Mouse (Mus musculus) testis, adult 2 months (tissue): ENCODE measurements around the gene Nudt4. TPM values are rescaled to one million over a fixed set of nuclear protein-coding genes. Genes with fewer than 3 reads are reported as not detected.

Source experiments
- H3K27ac ChIP-seq: fragments of 200-500 bp; 2 replicates; pipeline ENCODE4 v1.5.1; 2012; ENCODE audit warnings: low read depth, low read length; ENCODE audit not compliant: control insufficient read depth, insufficient read depth
- H3K27me3 ChIP-seq: fragments of 200-500 bp; 2 replicates; pipeline ENCODE4 v1.6.1; 2012; ENCODE audit warnings: mild to moderate bottlenecking, low read length, moderate library complexity; ENCODE audit not compliant: control insufficient read depth, insufficient read depth
- H3K36me3 ChIP-seq: fragments of 200-500 bp; 2 replicates; pipeline ENCODE4 v1.6.1; 2012; ENCODE audit warnings: mild to moderate bottlenecking, low read length; ENCODE audit not compliant: control insufficient read depth, insufficient read depth
- H3K4me1 ChIP-seq: fragments of 200-500 bp; 2 replicates; pipeline ENCODE4 v1.6.1; 2012; ENCODE audit warnings: low read length; ENCODE audit not compliant: control insufficient read depth, insufficient read depth
- H3K4me3 ChIP-seq: fragments of 200-500 bp; 2 replicates; pipeline ENCODE4 v1.5.1; 2012; ENCODE audit warnings: low read depth, mild to moderate bottlenecking, low read length, moderate library complexity, mixed read lengths; ENCODE audit not compliant: control insufficient read depth
- CTCF ChIP-seq: fragments of 200-500 bp; IDR thresholded peaks from 2 replicates; pipeline ENCODE4 v1.5.1; 2012; ENCODE audit warnings: low read depth, mild to moderate bottlenecking, inconsistent platforms, low read length, moderate library complexity; ENCODE audit not compliant: control insufficient read depth, insufficient read depth, insufficient replicate concordance
- POLR2A ChIP-seq: fragments of 200-500 bp; IDR thresholded peaks from 2 replicates; pipeline ENCODE4 v1.6.1; 2012; ENCODE audit warnings: low read depth, mild to moderate bottlenecking, inconsistent platforms, low read length, moderate library complexity; ENCODE audit not compliant: control insufficient read depth
- polyA plus RNA-seq: library from polyadenylated mRNA; depleted of rRNA; stranded (reverse); fragments of >200 nt; gene quantifications from 2 replicates; pipeline ENCODE4 v1.2.3, GENCODE M21; 2012

The Nudt4 gene
- polyA plus RNA-seq, 1 experiment = 204 TPM

GRCm38 (mm10) chr10:95545051-95545450 is 18.9 kb downstream of the Nudt4 start:
- no peak overlapping the region for H3K27ac ChIP-seq
- H3K4me3 ChIP-seq = no peak overlapping the region
- TF ChIP-seq POLR2A = no peak
- H3K27me3 ChIP-seq = no peaks in the 10 kb centered on the region
- H3K36me3 ChIP-seq = no peaks in the 10 kb centered on the region
- no peaks in the 10 kb centered on the region for H3K4me1 ChIP-seq

- H3K4me1 ChIP-seq = no peaks in the 10 kb centered on the region
- TF ChIP-seq POLR2A = no peak
- no peak for TF ChIP-seq CTCF
- no peaks in the 10 kb centered on the region for H3K36me3 ChIP-seq
- H3K27ac ChIP-seq = no peak overlapping the region
- no peaks in the 10 kb centered on the region for H3K27me3 ChIP-seq
- no peak overlapping the region for H3K4me3 ChIP-seq
These were observed 19.3 kb downstream of the Nudt4 start for GRCm38 (mm10) chr10:95544651-95545050.

GRCm38 (mm10) chr10:95544004-95544403 is 19.9 kb downstream of the Nudt4 start:
- Histone ChIP-seq H3K36me3 (no peaks in the 10 kb centered on the region), H3K4me1 (peaks cover 2% of the 10 kb centered on the region; the same call in 1 of the 2 replicates), H3K4me3 (no peak overlapping the region), H3K27me3 (no peaks in the 10 kb centered on the region), H3K27ac (no peak overlapping the region)
- no peak for TF ChIP-seq CTCF
- no peak for TF ChIP-seq POLR2A

GRCm38 (mm10) chr10:95543377-95543776 is 20.6 kb downstream of the Nudt4 start:
- TF ChIP-seq CTCF = no peak
- TF ChIP-seq POLR2A = no peak
- no peaks in the 10 kb centered on the region for H3K27me3 ChIP-seq
- no peaks in the 10 kb centered on the region for H3K36me3 ChIP-seq
- no peak overlapping the region for H3K4me3 ChIP-seq
- peaks cover 2% of the 10 kb centered on the region; the same call in 1 of the 2 replicates for H3K4me1 ChIP-seq
- no peak overlapping the region for H3K27ac ChIP-seq

GRCm38 (mm10) chr10:95542916-95543315 is 21.0 kb downstream of the Nudt4 start:
- Histone ChIP-seq H3K4me3 (no peak overlapping the region), H3K27ac (no peak overlapping the region), H3K4me1 (peaks cover 2% of the 10 kb centered on the region; the same call in 1 of the 2 replicates), H3K36me3 (no peaks in the 10 kb centered on the region), H3K27me3 (no peaks in the 10 kb centered on the region)
- TF ChIP-seq POLR2A (no peak), CTCF (no peak)

GRCm38 (mm10) chr10:95539841-95540240 is 24.1 kb downstream of the Nudt4 start:
- no peak for TF ChIP-seq POLR2A
- TF ChIP-seq CTCF = no peak
- H3K36me3 ChIP-seq = no peaks in the 10 kb centered on the region

GRCm38 (mm10) chr10:95539260-95539659 is 24.7 kb downstream of the Nudt4 start:
- Histone ChIP-seq H3K4me3 (no peak overlapping the region), H3K27me3 (no peaks in the 10 kb centered on the region), H3K4me1 (peaks cover 2% of the 10 kb centered on the region; the same call in 1 of the 2 replicates), H3K27ac (no peak overlapping the region), H3K36me3 (no peaks in the 10 kb centered on the region)
- TF ChIP-seq POLR2A = no peak
- no peak for TF ChIP-seq CTCF

More at GRCm38 (mm10) chr10:95539841-95540240, 24.1 kb downstream of the Nudt4 start:
- Histone ChIP-seq H3K27ac (no peak overlapping the region), H3K4me3 (no peak overlapping the region), H3K4me1 (peaks cover 2% of the 10 kb centered on the region; the same call in 1 of the 2 replicates), H3K27me3 (no peaks in the 10 kb centered on the region)

GRCm38 (mm10) chr10:95536222-95536541 is 27.8 kb downstream of the Nudt4 start:
- H3K4me1 ChIP-seq = peaks cover 2% of the 10 kb centered on the region; the same call in 1 of the 2 replicates
- no peaks in the 10 kb centered on the region for H3K36me3 ChIP-seq
- no peaks in the 10 kb centered on the region for H3K27me3 ChIP-seq
- H3K27ac ChIP-seq = no peak overlapping the region
- no peak for TF ChIP-seq POLR2A
- TF ChIP-seq CTCF = no peak
- H3K4me3 ChIP-seq = no peak overlapping the region
